Mouse (Mus musculus) embryonic facial prominence, embryonic 11.5 days (tissue): ENCODE data around the gene Spata31d1d. TPM values are rescaled to one million over a fixed set of nuclear protein-coding genes. Genes with fewer than 3 reads are reported as not detected.
A peak's percentile ranks its signal among the peaks of the same experiment; 100 is the strongest.

Experiments
- ATAC-seq: fragments of 200-750 bp; cut with Nextera tagmentation; replicated peaks from 2 replicates; pipeline ENCODE4 v1.8.0; 2017; ENCODE audit warnings: low read depth; ENCODE audit not compliant: insufficient number of reproducible peaks, low FRiP score, low TSS enrichment
- DNase-seq: peaks from one replicate; pipeline ENCODE4 v3.0.0-alpha.2; 2015; ENCODE audit warnings: low spot score
- H3K27ac ChIP-seq: fragments of 300-500 bp; sonication (generic); replicated peaks from 2 replicates; pipeline ENCODE4 v1.5.1; 2014; ENCODE audit warnings: mild to moderate bottlenecking, low read depth, low read length, control low read depth
- H3K27me3 ChIP-seq: fragments of 300-500 bp; sonication (generic); 2 replicates; pipeline ENCODE4 v1.6.1; 2014; ENCODE audit warnings: mild to moderate bottlenecking, low read length, moderate library complexity, mixed read lengths; ENCODE audit not compliant: control insufficient read depth, insufficient read depth
- H3K36me3 ChIP-seq: fragments of 300-500 bp; sonication (generic); replicated peaks from 2 replicates; pipeline ENCODE4 v1.6.1; 2014; ENCODE audit warnings: low read depth, mild to moderate bottlenecking, low read length, moderate library complexity, mixed read lengths; ENCODE audit not compliant: control insufficient read depth, insufficient read depth
- H3K4me1 ChIP-seq: fragments of 300-500 bp; sonication (generic); 2 replicates; pipeline ENCODE4 v1.6.1; 2014; ENCODE audit warnings: low read length, mixed read lengths; ENCODE audit not compliant: control insufficient read depth, insufficient read depth
- H3K4me2 ChIP-seq: fragments of 300-500 bp; sonication (generic); 2 replicates; pipeline ENCODE4 v1.6.1; 2014; ENCODE audit warnings: low read depth, mild to moderate bottlenecking, control low read depth, low read length, moderate library complexity
- H3K4me3 ChIP-seq: fragments of 300-500 bp; sonication (generic); 2 replicates; pipeline ENCODE4 v1.5.1; 2014; ENCODE audit warnings: low read depth, low read length, control low read depth
- H3K9ac ChIP-seq: fragments of 300-500 bp; sonication (generic); replicated peaks from 2 replicates; pipeline ENCODE4 v1.6.1; 2014; ENCODE audit warnings: mild to moderate bottlenecking, control low read depth, low read length
- H3K9me3 ChIP-seq: fragments of 300-500 bp; sonication (generic); replicated peaks from 2 replicates; pipeline ENCODE4 v1.6.1; 2016; ENCODE audit warnings: mild to moderate bottlenecking, low read length, inconsistent platforms, mixed read lengths; ENCODE audit not compliant: control insufficient read depth
- WGBS: fragments of 180-500 bp; shearing (Covaris S2); extraction: QIAGEN DNeasy Blood & Tissue Kit; methylation state at CpG from one replicate; pipeline ENCODE4 v1.1.7; 2014; 5-methylcytosine and 5-hydroxymethylcytosine counted together
- polyA plus RNA-seq: library from polyadenylated mRNA; unstranded; fragments of >200 nt; fragmentation: Nextera tagmentation; extraction: Ambion mirVana; gene quantifications from 2 replicates; pipeline ENCODE4 v1.2.1, GENCODE M21; 2014

Spata31d1d gene
- polyA plus RNA-seq, 1 experiment from 2014 or later: not detected

GRCm38 (mm10) chr13:59689313-59689712 lies 42.2 kb downstream of the Spata31d1d start:
- 89% methylated on average over 9 of the region's 9 CpGs for WGBS
- Histone ChIP-seq H3K9ac (no peak overlapping the region), H3K27ac (no peak overlapping the region), H3K4me2 (no peak overlapping the region), H3K4me3 (no peak overlapping the region), H3K36me3 (no peaks in the 10 kb centered on the region), H3K4me1 (no peaks in the 10 kb centered on the region), H3K9me3 (no peaks in the 10 kb centered on the region), H3K27me3 (no peaks in the 10 kb centered on the region)
- ATAC-seq (no peak), DNase-seq (no peak)

- ATAC-seq (no peak), DNase-seq (no peak)
- H3K9ac ChIP-seq: no peak overlapping the region
- H3K4me2 ChIP-seq: no peak overlapping the region
- WGBS: 70% methylated on average over 13 of the region's 13 CpGs
- H3K4me1 ChIP-seq: no peaks in the 10 kb centered on the region
- H3K27me3 ChIP-seq: no peaks in the 10 kb centered on the region
- no peaks in the 10 kb centered on the region for H3K9me3 ChIP-seq
- H3K4me3 ChIP-seq: no peak overlapping the region
- H3K36me3 ChIP-seq: no peaks in the 10 kb centered on the region
- no peak overlapping the region for H3K27ac ChIP-seq
Observed at GRCm38 (mm10) chr13:59688338-59688770, 43.2 kb downstream of the Spata31d1d start.

GRCm38 (mm10) chr13:59685236-59685635 lies 46.3 kb downstream of the Spata31d1d start:
- no peaks in the 10 kb centered on the region for H3K36me3 ChIP-seq
- 90% methylated on average over 3 of the region's 3 CpGs for WGBS
- no peak overlapping the region for H3K27ac ChIP-seq
- no peak overlapping the region for H3K4me2 ChIP-seq
- no peaks in the 10 kb centered on the region for H3K4me1 ChIP-seq
- ATAC-seq: no peak
- H3K9me3 ChIP-seq: no peaks in the 10 kb centered on the region
- H3K27me3 ChIP-seq: no peaks in the 10 kb centered on the region
- no peak overlapping the region for H3K4me3 ChIP-seq
- no peak for DNase-seq
- no peak overlapping the region for H3K9ac ChIP-seq

- Histone ChIP-seq H3K4me3 (no peak overlapping the region), H3K27me3 (no peaks in the 10 kb centered on the region), H3K9ac (no peak overlapping the region), H3K4me1 (no peaks in the 10 kb centered on the region), H3K36me3 (no peaks in the 10 kb centered on the region), H3K4me2 (no peak overlapping the region), H3K27ac (no peak overlapping the region), H3K9me3 (no peaks in the 10 kb centered on the region)
- no peak for ATAC-seq
- peak; percentile 77 for DNase-seq
- 37% methylated on average over 7 of the region's 7 CpGs for WGBS
Observed at GRCm38 (mm10) chr13:59682629-59683028, 48.9 kb downstream of the Spata31d1d start.

- ATAC-seq: no peak
- Histone ChIP-seq H3K27ac (no peak overlapping the region), H3K27me3 (no peaks in the 10 kb centered on the region), H3K9me3 (no peaks in the 10 kb centered on the region), H3K4me2 (no peak overlapping the region), H3K4me1 (no peaks in the 10 kb centered on the region), H3K4me3 (no peak overlapping the region), H3K9ac (no peak overlapping the region), H3K36me3 (no peaks in the 10 kb centered on the region)
- no peak for DNase-seq
- 69% methylated on average over 4 of the region's 4 CpGs for WGBS
Observed at GRCm38 (mm10) chr13:59679908-59680307, 51.6 kb downstream of the Spata31d1d start.

- no peak overlapping the region for H3K4me2 ChIP-seq
- no peaks in the 10 kb centered on the region for H3K9me3 ChIP-seq
- no peak overlapping the region for H3K4me3 ChIP-seq
- no peaks in the 10 kb centered on the region for H3K27me3 ChIP-seq
- H3K4me1 ChIP-seq: no peaks in the 10 kb centered on the region
- ATAC-seq (no peak), DNase-seq (no peak)
- WGBS: 35% methylated on average over 4 of the region's 4 CpGs
- no peak overlapping the region for H3K27ac ChIP-seq
- no peak overlapping the region for H3K9ac ChIP-seq
- no peaks in the 10 kb centered on the region for H3K36me3 ChIP-seq
Observed at GRCm38 (mm10) chr13:59679306-59679705, 52.2 kb downstream of the Spata31d1d start.

- Histone ChIP-seq H3K9ac (no peak overlapping the region), H3K27ac (no peak overlapping the region), H3K4me2 (no peak overlapping the region), H3K4me1 (no peaks in the 10 kb centered on the region), H3K36me3 (no peaks in the 10 kb centered on the region), H3K9me3 (no peaks in the 10 kb centered on the region), H3K27me3 (no peaks in the 10 kb centered on the region), H3K4me3 (no peak overlapping the region)
- DNase-seq (no peak), ATAC-seq (no peak)
- WGBS: 84% methylated on average over 11 of the region's 12 CpGs
Observed at GRCm38 (mm10) chr13:59676316-59677229, 55.0 kb downstream of the Spata31d1d start.
